Mouse (Mus musculus) lung, postnatal 0 days (tissue): ENCODE measurements around the gene Ppwd1. TPM values are rescaled to one million over a fixed set of nuclear protein-coding genes. Genes with fewer than 3 reads are reported as not detected.

Experiments used
- ATAC-seq: fragments of 200-750 bp; cut with Nextera tagmentation; 2 replicates; pipeline ENCODE4 v1.8.0; 2017; ENCODE audit warnings: moderate library complexity
- DNase-seq: peaks from one replicate; pipeline ENCODE4 v3.0.0-alpha.2; 2016; ENCODE audit warnings: low spot score
- H3K27ac ChIP-seq: fragments of 300-500 bp; sonication (generic); 2 replicates; pipeline ENCODE4 v1.5.1; 2014; ENCODE audit warnings: antibody characterized with exemption, mild to moderate bottlenecking, low read length, mixed read lengths
- H3K27me3 ChIP-seq: fragments of 300-500 bp; sonication (generic); replicated peaks from 2 replicates; pipeline ENCODE4 v1.6.1; 2014; ENCODE audit warnings: low read length, mixed read lengths; ENCODE audit not compliant: insufficient read depth
- H3K36me3 ChIP-seq: fragments of 300-500 bp; sonication (generic); 2 replicates; pipeline ENCODE4 v1.6.1; 2014; ENCODE audit warnings: low read length, mixed read lengths; ENCODE audit not compliant: insufficient read depth
- H3K4me1 ChIP-seq: fragments of 300-500 bp; sonication (generic); 2 replicates; pipeline ENCODE4 v1.6.1; 2014; ENCODE audit warnings: antibody characterized with exemption, low read depth, low read length, mixed read lengths; ENCODE audit not compliant: insufficient read depth
- H3K4me2 ChIP-seq: fragments of 300-500 bp; sonication (generic); replicated peaks from 2 replicates; pipeline ENCODE4 v1.6.1; 2014; ENCODE audit warnings: low read depth, mild to moderate bottlenecking, low read length, moderate library complexity, mixed read lengths
- H3K4me3 ChIP-seq: fragments of 300-500 bp; sonication (generic); 2 replicates; pipeline ENCODE4 v1.5.1; 2014; ENCODE audit warnings: low read depth, low read length
- H3K9ac ChIP-seq: fragments of 300-500 bp; sonication (generic); replicated peaks from 2 replicates; pipeline ENCODE4 v1.6.1; 2014; ENCODE audit warnings: low read depth, mild to moderate bottlenecking
- H3K9me3 ChIP-seq: fragments of 300-500 bp; sonication (generic); 2 replicates; pipeline ENCODE4 v1.6.1; 2016; ENCODE audit warnings: low read length, mixed read lengths
- CTCF ChIP-seq: IDR thresholded peaks from 2 replicates; pipeline ENCODE4 v1.5.1; 2016; ENCODE audit warnings: antibody characterized with exemption, mild to moderate bottlenecking
- EP300 ChIP-seq: IDR thresholded peaks from 2 replicates; pipeline ENCODE4 v1.6.1; 2016; ENCODE audit warnings: antibody characterized with exemption, mild to moderate bottlenecking, control low read depth
- WGBS: fragments of 180-500 bp; shearing (Covaris S2); extraction: QIAGEN DNeasy Blood & Tissue Kit; methylation state at CpG from one replicate; pipeline ENCODE4 v1.1.7; 2014; 5-methylcytosine and 5-hydroxymethylcytosine counted together
- polyA plus RNA-seq: library from polyadenylated mRNA; unstranded; fragments of >200 nt; fragmentation: Nextera tagmentation; extraction: Ambion mirVana; gene quantifications from 2 replicates; pipeline ENCODE4 v1.2.1, GENCODE M21; 2015

Ppwd1 gene
- polyA plus RNA-seq, 1 experiment from 2014 or later = 8.7 TPM

DNA sequence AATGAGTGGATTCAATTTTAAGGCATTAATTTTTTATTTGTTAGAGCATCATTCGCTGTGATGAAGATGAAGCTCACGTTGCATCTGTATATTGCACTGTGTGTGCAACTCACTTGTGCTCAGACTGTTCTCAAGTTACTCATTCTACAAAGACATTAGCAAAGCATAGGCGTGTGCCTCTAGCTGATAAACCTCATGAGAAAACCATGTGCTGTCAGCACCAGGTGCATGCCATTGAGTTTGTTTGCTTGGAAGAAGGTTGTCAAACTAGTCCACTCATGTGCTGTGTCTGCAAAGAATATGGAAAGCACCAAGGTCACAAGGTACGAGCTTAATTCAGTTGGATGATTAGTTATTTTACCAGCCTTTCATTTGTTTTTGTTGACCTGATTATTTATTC lies 41.3 kb downstream of the Ppwd1 start:
- 81% methylated on average over 4 of the region's 4 CpGs for WGBS
- no peak overlapping the region for H3K9ac ChIP-seq
- DNase-seq (no peak), ATAC-seq (no peak)
- no peak overlapping the region for H3K27ac ChIP-seq
- H3K4me1 ChIP-seq = no peaks in the 10 kb centered on the region
- no peaks in the 10 kb centered on the region for H3K27me3 ChIP-seq
- peaks cover 23% of the 10 kb centered on the region for H3K36me3 ChIP-seq
- no peak overlapping the region for H3K4me2 ChIP-seq
- no peak for TF ChIP-seq CTCF
- no peak for TF ChIP-seq EP300
- no peak overlapping the region for H3K4me3 ChIP-seq
- no peaks in the 10 kb centered on the region for H3K9me3 ChIP-seq

DNA sequence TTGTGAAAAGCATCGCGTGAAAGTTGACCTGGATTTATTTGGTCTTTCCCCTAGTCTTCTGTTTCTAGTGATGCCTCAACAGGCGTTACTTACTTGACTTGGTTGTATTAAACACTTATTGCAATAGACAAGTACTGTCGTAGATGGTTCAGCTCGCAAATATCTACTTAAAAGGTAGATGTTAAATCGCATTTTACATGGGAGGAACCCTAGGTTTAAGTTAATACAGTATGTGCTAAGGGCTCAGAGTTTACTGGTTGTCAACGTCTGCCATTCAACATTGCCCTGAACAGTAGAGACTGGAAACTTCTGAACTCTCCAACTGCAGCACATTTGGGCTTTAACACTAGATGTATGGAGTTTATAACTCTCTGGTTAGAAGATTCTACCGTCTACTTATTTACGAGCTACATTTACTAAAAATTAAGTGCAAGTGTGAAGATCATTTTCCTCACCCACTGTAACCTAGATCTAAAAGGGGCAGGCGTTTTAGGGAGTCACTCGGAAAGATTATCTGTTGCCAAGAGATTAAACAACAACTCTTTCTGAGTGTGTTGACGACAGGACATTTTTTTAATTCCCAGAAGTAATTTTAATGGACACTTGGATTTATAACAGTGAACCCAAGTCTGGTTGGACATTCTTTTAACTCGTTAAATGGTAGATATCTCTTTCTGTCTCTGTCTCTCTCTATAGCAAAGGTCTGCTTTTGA lies 49.3 kb downstream of the Ppwd1 start:
- ATAC-seq = no peak
- 12% methylated on average over 13 of the region's 13 CpGs for WGBS
- Histone ChIP-seq H3K4me1 (no peaks in the 10 kb centered on the region), H3K4me3 (peak overlapping the region; percentile 73), H3K4me2 (peak overlapping the region; percentile 64), H3K9ac (peak overlapping the region; percentile 62), H3K27ac (peak overlapping the region; percentile 43; the same call in 1 of the 2 replicates), H3K27me3 (no peaks in the 10 kb centered on the region), H3K9me3 (no peaks in the 10 kb centered on the region), H3K36me3 (0 out of 2 replicates have a peak, but pooled peaks cover 3% of the 10 kb centered on the region)
- no peak for TF ChIP-seq CTCF
- no peak for TF ChIP-seq EP300
- DNase-seq = peak; percentile 17

DNA sequence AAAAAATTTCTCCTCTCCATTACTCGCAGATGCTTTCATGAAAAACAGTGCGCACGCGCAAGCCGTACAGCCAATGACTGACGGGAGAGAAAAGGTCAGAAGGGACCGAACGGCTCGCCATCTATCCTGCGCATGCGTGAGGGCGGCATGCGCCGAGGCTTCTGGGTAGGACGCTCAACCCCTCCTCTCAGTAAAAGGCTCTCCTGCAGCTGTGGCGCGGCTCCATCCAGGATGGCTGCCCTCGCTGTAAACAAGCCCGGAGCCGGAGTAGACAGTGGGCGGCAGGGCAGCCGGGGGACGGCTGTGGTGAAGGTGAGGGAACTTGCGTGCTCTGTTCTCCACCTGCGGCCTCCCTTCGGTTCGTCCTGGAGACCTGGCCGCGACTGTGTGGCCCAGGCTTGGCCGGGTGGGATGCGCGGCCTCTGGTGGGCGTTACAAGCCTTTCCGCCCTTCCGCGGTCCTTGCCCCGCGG lies 50.0 kb downstream of the Ppwd1 start, which contains the start of gene Trim23:
Trim23 (plus strand) TSS at position 148 of the 472 bp plus-strand sequence.
- H3K9me3 ChIP-seq = no peaks in the 10 kb centered on the region
- no peaks in the 10 kb centered on the region for H3K27me3 ChIP-seq
- peak; percentile 99 for ATAC-seq
- H3K9ac ChIP-seq = peak within 1 kb of the TSS; percentile 70
- no peak for TF ChIP-seq EP300
- TF ChIP-seq CTCF = peak; percentile 55
- 2% methylated on average over 38 of the region's 38 CpGs for WGBS
- DNase-seq = peak; percentile 100
- H3K4me3 ChIP-seq = peak within 1 kb of the TSS; percentile 73
- H3K36me3 ChIP-seq = no peaks in the 10 kb centered on the region
- no peaks in the 10 kb centered on the region for H3K4me1 ChIP-seq
- peak within 1 kb of the TSS; percentile 84 for H3K27ac ChIP-seq
- peak within 1 kb of the TSS; percentile 71 for H3K4me2 ChIP-seq

DNA sequence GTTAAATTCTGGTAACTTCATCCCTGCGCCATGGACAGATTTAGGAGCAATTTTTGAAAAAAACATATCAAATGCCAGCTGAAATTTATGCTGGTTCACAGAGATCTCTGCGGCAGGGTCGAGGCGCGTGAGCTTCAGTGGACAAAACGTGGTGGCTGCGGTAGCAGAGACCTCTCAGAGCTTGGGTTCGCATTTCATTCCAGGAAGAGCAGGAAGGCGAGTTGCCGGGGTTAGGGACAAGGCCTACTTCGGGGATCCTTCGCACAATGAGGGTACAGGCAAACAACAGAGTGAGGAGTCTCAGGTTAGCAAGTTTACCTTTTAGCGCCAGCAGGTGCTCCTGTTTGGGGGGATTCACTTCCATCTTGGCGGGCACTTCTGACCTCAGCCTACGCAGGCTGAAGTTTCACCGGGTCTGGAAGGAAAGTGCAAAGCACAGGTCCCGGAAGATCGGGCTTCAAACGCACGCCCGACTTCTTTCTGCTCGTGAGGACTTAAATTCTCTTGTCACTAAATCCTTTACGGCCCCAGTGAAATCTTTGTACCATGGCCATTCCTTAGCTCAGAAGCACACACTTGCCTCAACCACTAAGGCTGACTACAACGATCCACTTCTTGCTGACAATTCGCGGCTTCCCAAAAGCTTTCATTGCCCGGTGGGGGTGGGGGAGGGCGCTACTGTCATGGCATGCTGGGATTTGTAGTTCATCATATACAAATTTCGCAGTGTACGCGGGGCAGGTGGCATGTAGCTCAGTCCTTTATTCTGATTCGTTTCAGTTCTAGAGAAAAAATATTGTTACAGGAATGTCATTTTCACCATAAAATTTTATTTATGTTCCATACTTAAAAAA lies 50.6 kb downstream of the Ppwd1 start, which contains the start of gene Trappc13:
Trappc13 (minus strand) TSS at position 674 of the 854 bp plus-strand sequence.
- Histone ChIP-seq H3K4me1 (no peaks in the 10 kb centered on the region), H3K27ac (peak within 1 kb of the TSS; percentile 84), H3K9ac (peak within 1 kb of the TSS; percentile 70), H3K4me2 (peak within 1 kb of the TSS; percentile 71), H3K27me3 (no peaks in the 10 kb centered on the region), H3K36me3 (no peaks in the 10 kb centered on the region), H3K4me3 (peak within 1 kb of the TSS; percentile 73), H3K9me3 (no peaks in the 10 kb centered on the region)
- no peak for TF ChIP-seq EP300
- TF ChIP-seq CTCF = 0 out of 2 replicates have a peak, but pooled peaks have one; percentile 6
- DNase-seq (peak; percentile 45), ATAC-seq (peak; percentile 86)
- under 1% methylated on average over 32 of the region's 32 CpGs for WGBS

DNA sequence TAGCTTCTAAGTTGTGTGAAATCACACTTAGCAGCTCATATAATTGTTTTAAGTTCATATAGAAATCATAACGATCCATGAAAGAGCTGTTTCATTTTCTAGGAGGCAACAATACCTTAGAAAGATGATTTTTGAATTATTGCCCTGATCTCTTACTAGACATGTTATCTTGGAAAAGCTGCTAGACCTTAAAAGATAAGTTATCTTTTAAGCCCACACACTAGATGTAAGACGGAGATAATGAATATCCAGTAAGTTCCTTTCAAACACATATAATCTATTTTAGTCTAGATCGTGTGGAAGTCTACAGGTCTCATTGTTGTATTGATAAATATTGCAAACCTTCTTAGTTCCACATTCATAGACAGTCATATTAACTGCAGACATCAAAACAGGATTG lies 51.8 kb downstream of the Ppwd1 start:
- Histone ChIP-seq H3K4me3 (no peak overlapping the region), H3K9me3 (no peaks in the 10 kb centered on the region), H3K27me3 (no peaks in the 10 kb centered on the region), H3K36me3 (no peaks in the 10 kb centered on the region), H3K4me2 (0 out of 2 replicates have a peak overlapping the region, but pooled peaks have one; percentile 12), H3K4me1 (no peaks in the 10 kb centered on the region), H3K27ac (no peak overlapping the region), H3K9ac (no peak overlapping the region)
- ATAC-seq (no peak), DNase-seq (no peak)
- WGBS = 41% methylated on average over 3 of the region's 3 CpGs
- TF ChIP-seq EP300 (no peak), CTCF (no peak)

DNA sequence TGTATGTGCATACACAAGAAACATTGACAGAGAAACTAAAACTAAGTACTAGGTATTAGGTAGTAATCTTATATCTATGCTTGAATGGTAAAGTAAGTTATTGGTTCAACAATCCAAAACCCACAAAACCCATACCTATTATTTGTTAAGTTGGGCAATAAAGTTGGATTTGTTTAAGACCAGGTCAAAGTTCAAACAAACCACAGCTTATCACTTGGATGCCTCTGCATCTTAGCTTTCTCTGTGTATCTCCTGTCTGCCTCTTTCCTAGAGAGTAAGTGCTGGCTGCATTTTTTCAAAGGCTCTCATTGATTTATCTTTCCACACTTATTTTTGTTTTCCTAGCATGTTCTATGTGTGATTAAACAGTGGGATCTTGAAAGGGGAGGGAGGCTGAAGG lies 56.1 kb downstream of the Ppwd1 start:
- Histone ChIP-seq H3K27ac (no peak overlapping the region), H3K4me3 (no peak overlapping the region), H3K9ac (no peak overlapping the region), H3K9me3 (no peaks in the 10 kb centered on the region), H3K36me3 (0 out of 2 replicates have a peak, but pooled peaks cover 7% of the 10 kb centered on the region), H3K4me1 (no peaks in the 10 kb centered on the region), H3K27me3 (no peaks in the 10 kb centered on the region), H3K4me2 (no peak overlapping the region)
- TF ChIP-seq CTCF = no peak
- no peak for TF ChIP-seq EP300
- no peak for ATAC-seq
- no peak for DNase-seq
